Mouse (Mus musculus) heart, adult 2 months (tissue): Measurements from ENCODE around the gene Fam206a.

Experiments used
- CTCF ChIP-seq: fragments of 200-600 bp; IDR thresholded peaks from 2 replicates; pipeline ENCODE4 v1.8.1; 2022; ENCODE audit warnings: antibody characterized with exemption, mild to moderate bottlenecking, moderate library complexity
- EP300 ChIP-seq: fragments of 200-500 bp; IDR thresholded peaks from 2 replicates; pipeline ENCODE4 v1.6.1; 2011; ENCODE audit warnings: low read depth, low read length, control low read depth; ENCODE audit not compliant: insufficient read depth

GRCm38 (mm10) chr4:56756966-56757600 is 45.1 kb upstream of the Fam206a start:
- TF ChIP-seq CTCF (no peak), EP300 (no peak)
